Mouse (Mus musculus): ENCODE measurements around the gene Vmn1r125. TPM values are rescaled to one million over a fixed set of nuclear protein-coding genes. Genes with fewer than 3 reads are reported as not detected.

Vmn1r125 gene
- not detected in 2 replicates for polyA plus RNA-seq (2012; rRNA removed)

DNA sequence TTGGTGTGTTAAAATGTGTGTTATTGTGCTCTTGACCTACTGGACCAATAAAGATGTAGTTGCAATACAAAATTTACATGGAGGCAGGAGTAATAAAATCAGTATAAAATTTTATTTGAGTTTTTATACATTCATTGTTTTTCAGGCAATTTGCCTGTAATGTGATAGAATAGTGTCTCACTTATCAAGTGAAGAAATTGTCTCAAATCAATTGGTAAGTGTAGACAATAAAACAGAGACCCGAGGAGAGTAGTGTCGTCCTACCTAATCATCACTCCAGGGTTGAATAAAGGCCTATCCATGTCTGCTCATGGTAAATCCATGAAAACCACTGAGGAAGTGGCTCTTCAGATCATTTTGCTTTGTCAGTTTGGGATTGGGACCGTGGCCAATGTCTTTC lies at the start of gene Vmn1r125:
TSS of gene Vmn1r125 (plus strand) at position 301 of the 400 bp plus-strand sequence.

DNA sequence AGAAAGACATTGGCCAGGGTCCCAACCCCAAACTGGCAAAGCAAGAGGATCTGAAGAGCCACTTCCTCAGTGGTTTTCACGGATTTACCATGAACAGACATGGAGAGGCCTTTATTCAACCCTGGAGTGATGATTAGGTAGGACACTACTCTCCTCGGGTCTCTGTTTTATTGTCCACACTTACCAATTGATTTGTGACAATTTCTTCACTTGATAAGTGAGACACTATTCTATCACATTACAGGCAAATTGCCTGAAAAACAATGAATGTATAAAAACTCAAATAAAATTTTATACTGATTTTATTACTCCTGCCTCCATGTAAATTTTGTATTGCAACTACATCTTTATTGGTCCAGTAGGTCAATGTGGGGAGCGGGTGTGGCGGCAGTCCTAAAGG lies 11.5 kb upstream of the Vmn1r125 start, which contains the start of gene Vmn1r124:
TSS of gene Vmn1r124 (minus strand) at position 101 of the 400 bp plus-strand sequence.

DNA sequence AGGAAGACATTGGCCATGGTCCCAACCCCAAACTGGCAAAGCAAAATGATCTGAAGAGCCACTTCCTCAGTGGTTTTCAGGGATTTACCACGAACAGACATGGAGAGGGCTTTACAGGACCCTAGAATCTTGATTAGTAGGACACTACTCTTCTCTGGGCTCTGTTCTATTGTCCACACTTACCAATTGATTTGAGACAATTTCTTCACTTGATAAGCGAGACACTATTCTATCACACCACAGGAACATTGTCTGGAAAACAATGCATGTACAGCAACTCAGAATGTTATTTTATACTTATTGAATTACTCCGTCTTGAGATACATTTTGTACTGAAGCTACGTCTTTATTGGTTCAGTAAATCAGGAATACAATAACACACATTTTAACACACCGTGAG lies 29.4 kb downstream of the Vmn1r125 start, which contains the start of gene Vmn1r126:
TSS of gene Vmn1r126 (minus strand) at position 101 of the 400 bp plus-strand sequence.

DNA sequence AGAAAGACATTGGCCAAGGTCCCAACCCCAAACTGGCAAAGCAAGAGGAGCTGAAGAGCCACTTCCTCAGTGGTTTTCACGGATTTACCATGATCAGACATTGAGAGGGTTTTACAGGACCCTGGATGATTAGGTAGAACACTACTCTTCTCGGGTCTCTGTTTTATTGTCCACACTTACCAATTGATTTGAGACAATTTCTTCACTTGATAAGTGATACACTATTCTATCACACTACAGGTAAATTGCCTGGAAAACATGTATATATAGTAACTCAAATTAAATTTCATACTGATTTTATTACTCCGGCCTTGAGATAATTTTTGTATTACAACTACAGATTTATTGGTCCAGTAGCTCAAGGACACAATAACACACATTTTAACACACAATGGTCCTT lies 47.8 kb downstream of the Vmn1r125 start, which contains the start of gene Vmn1r127:
TSS of gene Vmn1r127 (minus strand) at position 101 of the 400 bp plus-strand sequence.

Other genes with a start within 250 kb of the Vmn1r125 start
- not detected in 2 replicates for gene Vmn1r120, start 218.4 kb upstream of the Vmn1r125 start, polyA plus RNA-seq (2012; rRNA removed)
- gene Vmn1r121, start 173.7 kb upstream of the Vmn1r125 start, polyA plus RNA-seq (2012; rRNA removed) = not detected in 2 replicates
- gene Vmn1r122, start 138.1 kb upstream of the Vmn1r125 start, polyA plus RNA-seq (2012; rRNA removed) = not detected in 2 replicates
- gene Vmn1r123, start 110.0 kb upstream of the Vmn1r125 start, polyA plus RNA-seq (2012; rRNA removed) = not detected in 2 replicates
- not detected in 2 replicates for gene Gm5157, start 81.8 kb upstream of the Vmn1r125 start, polyA plus RNA-seq (2012; rRNA removed)
- gene Vmn1r124, start 11.6 kb upstream of the Vmn1r125 start, polyA plus RNA-seq (2012; rRNA removed) = not detected in 2 replicates
- not detected in 2 replicates for gene Vmn1r126, start 29.3 kb downstream of the Vmn1r125 start, polyA plus RNA-seq (2012; rRNA removed)
- gene Vmn1r127, start 47.7 kb downstream of the Vmn1r125 start, polyA plus RNA-seq (2012; rRNA removed) = not detected in 2 replicates
- not detected in 2 replicates for gene Vmn1r128, start 77.2 kb downstream of the Vmn1r125 start, polyA plus RNA-seq (2012; rRNA removed)
- gene Vmn1r129, start 89.1 kb downstream of the Vmn1r125 start, polyA plus RNA-seq (2012; rRNA removed) = not detected in 2 replicates
- gene Gm6882, start 160.6 kb downstream of the Vmn1r125 start, polyA plus RNA-seq (2012; rRNA removed) = not detected in 2 replicates
- not detected in 2 replicates for gene Vmn1r130, start 239.6 kb downstream of the Vmn1r125 start, polyA plus RNA-seq (2012; rRNA removed)

Measured in liver, embryonic 18 days (tissue).